Mouse (Mus musculus) testis, adult 2 months (tissue): ENCODE measurements around the gene Myom3.

Experiments
- CTCF ChIP-seq: fragments of 200-500 bp; IDR thresholded peaks from 2 replicates; pipeline ENCODE4 v1.5.1; 2012; ENCODE audit warnings: low read depth, mild to moderate bottlenecking, inconsistent platforms, low read length, moderate library complexity; ENCODE audit not compliant: control insufficient read depth, insufficient read depth, insufficient replicate concordance
- POLR2A ChIP-seq: fragments of 200-500 bp; IDR thresholded peaks from 2 replicates; pipeline ENCODE4 v1.6.1; 2012; ENCODE audit warnings: low read depth, mild to moderate bottlenecking, inconsistent platforms, low read length, moderate library complexity; ENCODE audit not compliant: control insufficient read depth

- TF ChIP-seq POLR2A: no peak
- TF ChIP-seq CTCF: no peak
These were observed 20.4 kb upstream of the Myom3 start for GRCm38 (mm10) chr4:135739148-135739547.
